Mouse (Mus musculus) heart, embryonic 12.5 days (tissue): ENCODE measurements at regions not wholly inside any gene's neighbourhood (a gene's known extent, or its start where the extent isn't known, plus 50 kb on each side); places are given as distances from the start of the nearest gene placed in this dataset.

Experiments
- ATAC-seq: fragments of 200-750 bp; cut with Nextera tagmentation; 2 replicates; pipeline ENCODE4 v1.8.0; 2017; ENCODE audit warnings: moderate TSS enrichment, moderate library complexity; ENCODE audit not compliant: insufficient number of reproducible peaks, low FRiP score
- H3K27ac ChIP-seq: fragments of 300-500 bp; sonication (generic); 2 replicates; pipeline ENCODE4 v1.5.1; 2016; ENCODE audit warnings: mild to moderate bottlenecking, moderate library complexity; ENCODE audit not compliant: poor library complexity, severe bottlenecking
- H3K27me3 ChIP-seq: fragments of 300-500 bp; sonication (generic); replicated peaks from 2 replicates; pipeline ENCODE4 v1.6.1; 2016; ENCODE audit warnings: mild to moderate bottlenecking, moderate library complexity
- H3K36me3 ChIP-seq: fragments of 300-500 bp; sonication (generic); 2 replicates; pipeline ENCODE4 v1.6.1; 2016; ENCODE audit warnings: mild to moderate bottlenecking, moderate library complexity
- H3K4me1 ChIP-seq: fragments of 300-500 bp; sonication (generic); replicated peaks from 2 replicates; pipeline ENCODE4 v1.6.1; 2016; ENCODE audit warnings: mild to moderate bottlenecking
- H3K4me2 ChIP-seq: fragments of 300-500 bp; sonication (generic); 2 replicates; pipeline ENCODE4 v1.6.1; 2016; ENCODE audit warnings: mild to moderate bottlenecking, moderate library complexity
- H3K4me3 ChIP-seq: fragments of 300-500 bp; sonication (generic); 2 replicates; pipeline ENCODE4 v1.5.1; 2016; ENCODE audit warnings: mild to moderate bottlenecking
- H3K9ac ChIP-seq: fragments of 300-500 bp; sonication (generic); 2 replicates; pipeline ENCODE4 v1.6.1; 2016; ENCODE audit warnings: mild to moderate bottlenecking, moderate library complexity
- H3K9me3 ChIP-seq: fragments of 300-500 bp; sonication (generic); replicated peaks from 2 replicates; pipeline ENCODE4 v1.6.1; 2016; ENCODE audit warnings: mild to moderate bottlenecking, moderate library complexity
- WGBS: fragments of 180-500 bp; shearing (Covaris S2); methylation state at CpG from one replicate; pipeline ENCODE4 v1.1.7; 2016; 5-methylcytosine and 5-hydroxymethylcytosine counted together

GRCm38 (mm10) chr13:98413233-98413632 is 59.2 kb downstream of the Foxd1 start:
- no peak for ATAC-seq
- peaks cover 5% of the 10 kb centered on the region; the same call in 1 of the 2 replicates for H3K27me3 ChIP-seq
- H3K9ac ChIP-seq = no peak overlapping the region
- H3K4me3 ChIP-seq = no peak overlapping the region
- no peaks in the 10 kb centered on the region; the same call in 1 of the 2 replicates for H3K4me1 ChIP-seq
- WGBS = 73% methylated on average over 4 of the region's 4 CpGs
- no peaks in the 10 kb centered on the region for H3K9me3 ChIP-seq
- no peak overlapping the region for H3K27ac ChIP-seq
- no peak overlapping the region for H3K4me2 ChIP-seq
- no peaks in the 10 kb centered on the region for H3K36me3 ChIP-seq
